Mouse (Mus musculus): Measurements from ENCODE around the gene Qprt. TPM values are rescaled to one million over a fixed set of nuclear protein-coding genes. Genes with fewer than 3 reads are reported as not detected.

The Qprt gene
- polyA plus RNA-seq, 1 experiment from 2014 or later, result 0.22 TPM

- WGBS, result 64% methylated on average over 4 of the region's 4 CpGs
- Histone ChIP-seq H3K4me1 (ENCODE audit: insufficient read depth) (no peaks in the 10 kb centered on the region), H3K4me3 (ENCODE audit: low read depth, low read length) (no peak overlapping the region), H3K27ac (ENCODE audit: low read depth) (no peak overlapping the region), H3K9ac (no peak overlapping the region), H3K27me3 (ENCODE audit: insufficient read depth, low read length) (no peaks in the 10 kb centered on the region), H3K9me3 (ENCODE audit: low read depth, low read length) (no peaks in the 10 kb centered on the region), H3K4me2 (no peak overlapping the region), H3K36me3 (ENCODE audit: insufficient read depth) (no peaks in the 10 kb centered on the region)
- ATAC-seq (ENCODE audit: insufficient read depth) (no peak), DNase-seq (no peak)
- no peak for TF ChIP-seq CTCF (IDR thresholded peaks at IDR 0.05; ENCODE audit: low read depth)
These were observed 51.1 kb downstream of the Qprt start for GRCm38 (mm10) chr7:127070871-127071413.

GRCm38 (mm10) chr7:127066317-127066716 lies 55.7 kb downstream of the Qprt start:
- no peak for DNase-seq
- Histone ChIP-seq H3K36me3 (ENCODE audit: insufficient read depth) (no peaks in the 10 kb centered on the region), H3K4me1 (ENCODE audit: insufficient read depth) (no peaks in the 10 kb centered on the region), H3K9ac (no peak overlapping the region), H3K27ac (ENCODE audit: low read depth) (no peak overlapping the region), H3K4me2 (no peak overlapping the region), H3K9me3 (ENCODE audit: low read depth, low read length) (no peaks in the 10 kb centered on the region), H3K27me3 (ENCODE audit: insufficient read depth, low read length) (no peaks in the 10 kb centered on the region), H3K4me3 (ENCODE audit: low read depth, low read length) (no peak overlapping the region)
- 66% methylated on average over 4 of the region's 4 CpGs for WGBS
- TF ChIP-seq CTCF (IDR thresholded peaks at IDR 0.05; ENCODE audit: low read depth), result no peak
- ATAC-seq (ENCODE audit: insufficient read depth), result no peak

- H3K27me3 ChIP-seq (ENCODE audit: insufficient read depth, low read length), result no peaks in the 10 kb centered on the region
- ATAC-seq (ENCODE audit: insufficient read depth) (no peak), DNase-seq (no peak)
- no peak overlapping the region for H3K4me3 ChIP-seq (ENCODE audit: low read depth, low read length)
- H3K27ac ChIP-seq (ENCODE audit: low read depth), result no peak overlapping the region
- H3K9me3 ChIP-seq (ENCODE audit: low read depth, low read length), result no peaks in the 10 kb centered on the region
- WGBS, result 79% methylated on average over 6 of the region's 6 CpGs
- 0 out of 2 replicates have a peak, but pooled peaks have one; percentile 4 for TF ChIP-seq CTCF (IDR thresholded peaks at IDR 0.05; ENCODE audit: low read depth)
- H3K9ac ChIP-seq, result no peak overlapping the region
- H3K4me2 ChIP-seq, result no peak overlapping the region
- H3K4me1 ChIP-seq (ENCODE audit: insufficient read depth), result no peaks in the 10 kb centered on the region
- H3K36me3 ChIP-seq (ENCODE audit: insufficient read depth), result no peaks in the 10 kb centered on the region
These were observed 56.5 kb downstream of the Qprt start for GRCm38 (mm10) chr7:127065538-127065937.

Other genes with a start within 250 kb of the Qprt start
- 34.8 and 40.1 TPM in 2 replicates for gene Taok2, start 237.5 kb downstream of the Qprt start, polyA plus RNA-seq (2014; fragmentation: Nextera tagmentation; extraction: Ambion mirVana)
- 26.7 and 31.5 TPM in 2 replicates for gene Tmem219, start 199.3 kb downstream of the Qprt start, polyA plus RNA-seq (2014; fragmentation: Nextera tagmentation; extraction: Ambion mirVana)
- gene Kctd13, start 193.3 kb downstream of the Qprt start, polyA plus RNA-seq (2014; fragmentation: Nextera tagmentation; extraction: Ambion mirVana), result 12.1 and 15.7 TPM in 2 replicates
- gene Asphd1, start 172.6 kb downstream of the Qprt start, polyA plus RNA-seq (2014; fragmentation: Nextera tagmentation; extraction: Ambion mirVana), result 0.39 TPM in 1 of 2 replicates, not detected in the other
- gene Sez6l2, start 171.7 kb downstream of the Qprt start, polyA plus RNA-seq (2014; fragmentation: Nextera tagmentation; extraction: Ambion mirVana), result 0.68 and 1.1 TPM in 2 replicates
- gene Cdipt, start 146.3 kb downstream of the Qprt start, polyA plus RNA-seq (2014; fragmentation: Nextera tagmentation; extraction: Ambion mirVana), result 86.1 and 92.8 TPM in 2 replicates
- 1.5 TPM in 2 replicates for gene Cdiptos, start 146.1 kb downstream of the Qprt start, polyA plus RNA-seq (2014; fragmentation: Nextera tagmentation; extraction: Ambion mirVana)
- 7.7 and 8.0 TPM in 2 replicates for gene Mvp, start 107.6 kb downstream of the Qprt start, polyA plus RNA-seq (2014; fragmentation: Nextera tagmentation; extraction: Ambion mirVana)
- gene Pagr1b, start 105.7 kb downstream of the Qprt start, polyA plus RNA-seq (2014; fragmentation: Nextera tagmentation; extraction: Ambion mirVana), result 0.85 TPM in 1 of 2 replicates, not detected in the other
- gene Pagr1a, start 104.9 kb downstream of the Qprt start, polyA plus RNA-seq (2014; fragmentation: Nextera tagmentation; extraction: Ambion mirVana), result 21.9 and 44.5 TPM in 2 replicates
- 37.4 and 54.0 TPM in 2 replicates for gene Gm42742, start 101.1 kb downstream of the Qprt start, polyA plus RNA-seq (2014; fragmentation: Nextera tagmentation; extraction: Ambion mirVana)
- gene Prrt2, start 101.0 kb downstream of the Qprt start, polyA plus RNA-seq (2014; fragmentation: Nextera tagmentation; extraction: Ambion mirVana), result 4.7 and 5.9 TPM in 2 replicates
- gene Maz, start 95.2 kb downstream of the Qprt start, polyA plus RNA-seq (2014; fragmentation: Nextera tagmentation; extraction: Ambion mirVana), result 74.3 and 90.8 TPM in 2 replicates
- gene Kif22, start 79.8 kb downstream of the Qprt start, polyA plus RNA-seq (2014; fragmentation: Nextera tagmentation; extraction: Ambion mirVana), result 168 and 180 TPM in 2 replicates
- gene Zg16, start 34.9 kb downstream of the Qprt start, polyA plus RNA-seq (2014; fragmentation: Nextera tagmentation; extraction: Ambion mirVana), result not detected in 2 replicates
- gene AI467606, start 30.9 kb downstream of the Qprt start, polyA plus RNA-seq (2014; fragmentation: Nextera tagmentation; extraction: Ambion mirVana), result 6.3 and 6.5 TPM in 2 replicates
- gene Spn, start 15.6 kb upstream of the Qprt start, polyA plus RNA-seq (2014; fragmentation: Nextera tagmentation; extraction: Ambion mirVana), result 0.20 TPM in 1 of 2 replicates, not detected in the other
- 54.6 and 59.6 TPM in 2 replicates for gene Cd2bp2, start 73.8 kb upstream of the Qprt start, polyA plus RNA-seq (2014; fragmentation: Nextera tagmentation; extraction: Ambion mirVana)
- 26.0 and 33.7 TPM in 2 replicates for gene Tbc1d10b, start 86.2 kb upstream of the Qprt start, polyA plus RNA-seq (2014; fragmentation: Nextera tagmentation; extraction: Ambion mirVana)
- gene Mylpf, start 86.7 kb upstream of the Qprt start, polyA plus RNA-seq (2014; fragmentation: Nextera tagmentation; extraction: Ambion mirVana), result 8.6 and 12.2 TPM in 2 replicates
- 21.2 and 24.3 TPM in 2 replicates for gene Zfp553, start 110.8 kb upstream of the Qprt start, polyA plus RNA-seq (2014; fragmentation: Nextera tagmentation; extraction: Ambion mirVana)
- 20.1 and 20.3 TPM in 2 replicates for gene Sept1, start 110.9 kb upstream of the Qprt start, polyA plus RNA-seq (2014; fragmentation: Nextera tagmentation; extraction: Ambion mirVana)
- gene Zfp771, start 122.0 kb upstream of the Qprt start, polyA plus RNA-seq (2014; fragmentation: Nextera tagmentation; extraction: Ambion mirVana), result 52.8 and 54.7 TPM in 2 replicates
- gene Dctpp1, start 138.5 kb upstream of the Qprt start, polyA plus RNA-seq (2014; fragmentation: Nextera tagmentation; extraction: Ambion mirVana), result 202 and 226 TPM in 2 replicates
- gene Sephs2, start 151.8 kb upstream of the Qprt start, polyA plus RNA-seq (2014; fragmentation: Nextera tagmentation; extraction: Ambion mirVana), result 85.3 and 90.4 TPM in 2 replicates
- gene Itgal, start 174.0 kb upstream of the Qprt start, polyA plus RNA-seq (2014; fragmentation: Nextera tagmentation; extraction: Ambion mirVana), result 1.0 and 1.6 TPM in 2 replicates
- 4.7 and 6.5 TPM in 2 replicates for gene Zfp768, start 223.4 kb upstream of the Qprt start, polyA plus RNA-seq (2014; fragmentation: Nextera tagmentation; extraction: Ambion mirVana)

All from lung, embryonic 14.5 days (tissue).